Mouse (Mus musculus) layer of hippocampus, adult 18-20 months (tissue): ENCODE measurements around the gene Rplp0. TPM values are rescaled to one million over a fixed set of nuclear protein-coding genes. Genes with fewer than 3 reads are reported as not detected.
A peak's percentile ranks its signal among the peaks of the same experiment; 100 is the strongest.

Experiments
- DNase-seq, 2 experiments: peaks; one replicate each; pipeline ENCODE4 v3.0.0; 2022; ENCODE audit warnings: low spot score in 2 of 2
- total RNA-seq, 2 experiments: library from RNA; stranded (reverse); gene quantifications; 2 replicates each; pipeline ENCODE4 v1.2.3; 2021

Gene Rplp0
- total RNA-seq, 2 experiments from 2014 or later: 210 to 218 TPM

- no peak for DNase-seq
Measured at GRCm38 (mm10) chr5:115548501-115549285, 10.6 kb upstream of the Rplp0 start.

- DNase-seq: no peak
Measured at GRCm38 (mm10) chr5:115550482-115551005, 8.7 kb upstream of the Rplp0 start.

- DNase-seq: no peak
Measured at GRCm38 (mm10) chr5:115551386-115551785, 7.9 kb upstream of the Rplp0 start.

GRCm38 (mm10) chr5:115551799-115552198 lies 7.5 kb upstream of the Rplp0 start:
- DNase-seq: no peak

- DNase-seq: no peak
Measured at GRCm38 (mm10) chr5:115553801-115554420, 5.4 kb upstream of the Rplp0 start.

GRCm38 (mm10) chr5:115554536-115555291 lies 4.6 kb upstream of the Rplp0 start:
- DNase-seq: no peak

- DNase-seq: peak; percentile 59 to 87
Measured at GRCm38 (mm10) chr5:115556217-115556616, 3.0 kb upstream of the Rplp0 start.

GRCm38 (mm10) chr5:115558182-115558794 lies 979 bp upstream of the Rplp0 start:
- no peak for DNase-seq

GRCm38 (mm10) chr5:115560336-115560905 lies 1.2 kb downstream of the Rplp0 start:
- DNase-seq: no peak

GRCm38 (mm10) chr5:115563771-115564585 lies 4.7 kb downstream of the Rplp0 start:
- DNase-seq: no peak

- DNase-seq: peak; percentile 73 to 80
Measured at GRCm38 (mm10) chr5:115564737-115565393, 5.6 kb downstream of the Rplp0 start, which contains the start of gene Gcn1l1. Gcn1l1 (plus strand) TSS chr5:115565254.

- peak in 1 of 2 experiments; percentile 33 for DNase-seq
Measured at GRCm38 (mm10) chr5:115565403-115565802, 6.1 kb downstream of the Rplp0 start.

GRCm38 (mm10) chr5:115568681-115569080 lies 9.4 kb downstream of the Rplp0 start:
- DNase-seq: no peak

- no peak for DNase-seq
Measured at GRCm38 (mm10) chr5:115569308-115569707, 10.0 kb downstream of the Rplp0 start.

- no peak for DNase-seq
Measured at GRCm38 (mm10) chr5:115569721-115570120, 10.5 kb downstream of the Rplp0 start.

GRCm38 (mm10) chr5:115571086-115571485 lies 11.8 kb downstream of the Rplp0 start:
- DNase-seq: peak; percentile 60 to 88

- DNase-seq: peak in 1 of 2 experiments; percentile 51
Measured at GRCm38 (mm10) chr5:115572679-115573535, 13.6 kb downstream of the Rplp0 start.

GRCm38 (mm10) chr5:115574992-115575391 lies 15.7 kb downstream of the Rplp0 start:
- DNase-seq: no peak
